Mouse (Mus musculus) liver, adult 2 months (tissue): ENCODE measurements around the gene Olfr360. TPM values are rescaled to one million over a fixed set of nuclear protein-coding genes. Genes with fewer than 3 reads are reported as not detected.
"Not testable (repeated sequence)": the region's sequence is repeated elsewhere in the genome, so short reads cannot be mapped to it uniquely, and the experiment has no call there.

Experiments used
- DNase-seq: peaks from one replicate; pipeline ENCODE4 v3.0.0-alpha.2; 2011; ENCODE audit warnings: low read depth, low spot score; ENCODE audit errors: extremely low read depth
- H3K27ac ChIP-seq: fragments of 200-500 bp; replicated peaks from 2 replicates; pipeline ENCODE4 v1.5.1; 2012; ENCODE audit warnings: low read depth, mild to moderate bottlenecking, control low read depth, inconsistent platforms, low read length; ENCODE audit not compliant: insufficient read depth
- H3K27me3 ChIP-seq: fragments of 200-500 bp; 2 replicates; pipeline ENCODE4 v1.6.1; 2012; ENCODE audit warnings: mild to moderate bottlenecking, moderate library complexity, low read length, inconsistent platforms; ENCODE audit not compliant: control insufficient read depth, insufficient read depth
- H3K36me3 ChIP-seq: fragments of 200-500 bp; 2 replicates; pipeline ENCODE4 v1.6.1; 2012; ENCODE audit warnings: low read length, inconsistent platforms; ENCODE audit not compliant: control insufficient read depth, insufficient read depth
- H3K4me1 ChIP-seq: fragments of 200-500 bp; 2 replicates; pipeline ENCODE4 v1.6.1; 2011; ENCODE audit warnings: low read length; ENCODE audit not compliant: control insufficient read depth, insufficient read depth
- H3K4me3 ChIP-seq: fragments of 200-500 bp; 2 replicates; pipeline ENCODE4 v1.5.1; 2011; ENCODE audit warnings: low read depth, mild to moderate bottlenecking, control low read depth, low read length, moderate library complexity; ENCODE audit not compliant: insufficient read depth
- H3K79me2 ChIP-seq: fragments of 200-500 bp; 2 replicates; pipeline ENCODE4 v1.6.1; 2012; ENCODE audit warnings: inconsistent platforms, mild to moderate bottlenecking, low read length, moderate library complexity; ENCODE audit not compliant: control insufficient read depth, insufficient read depth
- H3K9ac ChIP-seq: fragments of 200-500 bp; 2 replicates; pipeline ENCODE4 v1.6.1; 2012; ENCODE audit warnings: low read depth, mild to moderate bottlenecking, control low read depth, inconsistent platforms, low read length
- CTCF ChIP-seq: fragments of 200-500 bp; IDR thresholded peaks from 2 replicates; pipeline ENCODE4 v1.5.1; 2011; ENCODE audit warnings: low read depth, low read length, control low read depth
- POLR2A ChIP-seq: fragments of 200-500 bp; IDR thresholded peaks from 2 replicates; pipeline ENCODE4 v1.6.1; 2011; ENCODE audit warnings: low read length, control low read depth; ENCODE audit not compliant: insufficient read depth; ENCODE audit errors: extremely low read depth
- WGBS: fragments of 180-500 bp; shearing (Covaris S2); methylation state at CpG from one replicate; pipeline ENCODE4 v1.1.7; 2018; 5-methylcytosine and 5-hydroxymethylcytosine counted together
- polyA plus RNA-seq: library from polyadenylated mRNA; depleted of rRNA; stranded (reverse); fragments of >200 nt; gene quantifications from 2 replicates; pipeline ENCODE4 v1.2.3, GENCODE M21; 2012; rRNA removed
- total RNA-seq: library from RNA; depleted of rRNA; stranded (reverse); fragments of >200 nt; gene quantifications from 2 replicates; pipeline ENCODE4 v1.2.3, GENCODE M21; 2014; rRNA removed

Gene Olfr360
- total RNA-seq, result not detected in 2 replicates
- not detected in 2 replicates for polyA plus RNA-seq

DNA sequence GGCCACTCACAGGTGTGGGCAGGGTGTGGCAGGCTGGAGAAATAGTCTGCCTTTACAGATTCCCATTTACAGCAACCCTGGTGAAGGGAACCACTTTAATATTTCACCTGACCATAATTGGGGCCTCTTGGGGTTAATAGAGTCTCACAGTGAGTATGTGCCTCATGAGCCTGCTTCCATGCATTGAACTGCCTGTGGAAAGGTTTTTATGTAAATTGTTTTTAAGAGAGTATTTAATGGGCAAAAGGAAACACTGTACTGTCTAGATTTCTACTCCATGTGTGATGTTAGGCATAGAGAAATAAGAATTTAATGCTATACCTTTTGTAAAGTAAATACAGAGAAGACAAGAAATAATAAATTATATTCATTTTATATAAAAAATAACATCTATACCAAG is at the start of gene Olfr360:
Gene Olfr360 (plus strand): TSS at position 301 of the 400 bp plus-strand sequence.
- Histone ChIP-seq H3K36me3 (no peaks in the 10 kb centered on the region), H3K27ac (no peak within 1 kb of the TSS), H3K9ac (no peak within 1 kb of the TSS), H3K79me2 (no peaks in the 10 kb centered on the region), H3K4me3 (no peak within 1 kb of the TSS), H3K4me1 (no peaks in the 10 kb centered on the region), H3K27me3 (no peaks in the 10 kb centered on the region)
- TF ChIP-seq POLR2A, result no peak
- no peak for TF ChIP-seq CTCF
- DNase-seq, result no peak

DNA sequence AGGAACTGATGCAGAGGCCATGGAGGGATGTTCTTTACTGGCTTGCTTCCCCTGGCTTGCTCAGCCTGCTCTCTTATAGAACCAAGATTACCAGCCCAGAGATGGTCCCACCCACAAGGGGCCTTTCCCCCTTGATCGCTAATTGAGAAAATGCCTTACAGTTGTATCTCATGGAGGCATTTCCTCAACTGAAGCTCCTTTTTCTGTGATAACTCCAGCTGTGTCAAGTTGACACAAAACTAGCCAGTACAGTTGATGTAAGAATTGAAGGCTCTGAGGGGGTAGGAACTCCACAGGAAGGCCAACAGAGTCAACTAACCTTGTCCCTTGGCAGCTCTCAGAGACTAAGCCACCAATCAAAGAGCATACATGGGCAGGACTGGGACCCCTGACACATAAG is 23.6 kb downstream of the Olfr360 start, which contains the start of gene Olfr361:
Gene Olfr361 (minus strand): TSS at position 101 of the 400 bp plus-strand sequence.
- H3K27me3 ChIP-seq, H3K79me2 ChIP-seq, H3K9ac ChIP-seq, H3K4me1 ChIP-seq, H3K4me3 ChIP-seq, DNase-seq, H3K27ac ChIP-seq, H3K36me3 ChIP-seq: not testable (repeated sequence)
- WGBS, result 60% methylated on average over 1 of the region's 1 CpGs

DNA sequence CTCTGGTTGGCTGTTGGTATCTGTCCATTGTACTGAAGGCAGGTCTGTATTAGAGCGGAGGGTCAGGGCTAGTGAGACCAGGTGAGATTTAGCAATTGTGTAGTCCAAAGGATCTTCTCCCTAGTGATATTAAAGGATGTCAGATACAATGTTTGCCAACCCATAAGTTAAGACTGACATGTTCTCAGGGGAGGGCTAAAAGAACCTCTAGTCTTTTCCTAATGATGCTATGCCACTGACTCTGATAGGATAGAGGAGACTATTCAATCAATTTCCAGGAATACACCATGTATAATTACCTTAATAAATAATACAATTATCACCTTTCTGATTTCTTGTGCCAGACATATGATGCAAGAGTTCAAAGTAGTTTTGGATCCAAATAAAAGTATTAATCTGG is 52.3 kb downstream of the Olfr360 start, which contains the start of gene Olfr362:
Gene Olfr362 (minus strand): TSS at position 101 of the 400 bp plus-strand sequence.
- no peaks in the 10 kb centered on the region for H3K4me1 ChIP-seq
- H3K9ac ChIP-seq, result no peak within 1 kb of the TSS
- WGBS, result 83% methylated on average over 1 of the region's 1 CpGs
- no peaks in the 10 kb centered on the region for H3K36me3 ChIP-seq
- no peak for TF ChIP-seq CTCF
- no peak for TF ChIP-seq POLR2A
- no peaks in the 10 kb centered on the region for H3K79me2 ChIP-seq
- no peak for DNase-seq
- H3K27ac ChIP-seq, result no peak within 1 kb of the TSS
- no peaks in the 10 kb centered on the region for H3K27me3 ChIP-seq
- H3K4me3 ChIP-seq, result no peak within 1 kb of the TSS

Other genes with a start within 250 kb of the Olfr360 start
- not detected in 2 replicates for gene Olfr3, start 248.7 kb upstream of the Olfr360 start, total RNA-seq
- gene Olfr3, start 248.7 kb upstream of the Olfr360 start, polyA plus RNA-seq, result not detected in 2 replicates
- not detected in 2 replicates for gene Olfr350, start 219.4 kb upstream of the Olfr360 start, total RNA-seq
- gene Olfr350, start 219.4 kb upstream of the Olfr360 start, polyA plus RNA-seq, result not detected in 2 replicates
- gene Olfr351, start 203.1 kb upstream of the Olfr360 start, total RNA-seq, result not detected in 2 replicates
- gene Olfr351, start 203.1 kb upstream of the Olfr360 start, polyA plus RNA-seq, result not detected in 2 replicates
- gene Olfr352, start 197.3 kb upstream of the Olfr360 start, total RNA-seq, result not detected in 2 replicates
- gene Olfr352, start 197.3 kb upstream of the Olfr360 start, polyA plus RNA-seq, result not detected in 2 replicates
- not detected in 2 replicates for gene Olfr353, start 172.8 kb upstream of the Olfr360 start, total RNA-seq
- gene Olfr353, start 172.8 kb upstream of the Olfr360 start, polyA plus RNA-seq, result not detected in 2 replicates
- gene Olfr354, start 160.1 kb upstream of the Olfr360 start, total RNA-seq, result not detected in 2 replicates
- not detected in 2 replicates for gene Olfr354, start 160.1 kb upstream of the Olfr360 start, polyA plus RNA-seq
- not detected in 2 replicates for gene Olfr355, start 136.8 kb upstream of the Olfr360 start, total RNA-seq
- not detected in 2 replicates for gene Olfr355, start 136.8 kb upstream of the Olfr360 start, polyA plus RNA-seq
- gene Olfr356, start 128.6 kb upstream of the Olfr360 start, total RNA-seq, result not detected in 2 replicates
- gene Olfr356, start 128.6 kb upstream of the Olfr360 start, polyA plus RNA-seq, result not detected in 2 replicates
- not detected in 2 replicates for gene Olfr357, start 71.9 kb upstream of the Olfr360 start, total RNA-seq
- not detected in 2 replicates for gene Olfr357, start 71.9 kb upstream of the Olfr360 start, polyA plus RNA-seq
- not detected in 2 replicates for gene Olfr358, start 56.4 kb upstream of the Olfr360 start, total RNA-seq
- gene Olfr358, start 56.4 kb upstream of the Olfr360 start, polyA plus RNA-seq, result not detected in 2 replicates
- gene Olfr361, start 23.5 kb downstream of the Olfr360 start, total RNA-seq, result not detected in 2 replicates
- not detected in 2 replicates for gene Olfr361, start 23.5 kb downstream of the Olfr360 start, polyA plus RNA-seq
- gene Olfr362, start 52.2 kb downstream of the Olfr360 start, total RNA-seq, result not detected in 2 replicates
- gene Olfr362, start 52.2 kb downstream of the Olfr360 start, polyA plus RNA-seq, result not detected in 2 replicates
- gene Olfr364-ps1, start 73.6 kb downstream of the Olfr360 start, total RNA-seq, result not detected in 2 replicates
- not detected in 2 replicates for gene Olfr364-ps1, start 73.6 kb downstream of the Olfr360 start, polyA plus RNA-seq
- not detected in 2 replicates for gene Olfr365, start 122.5 kb downstream of the Olfr360 start, total RNA-seq
- not detected in 2 replicates for gene Olfr365, start 122.5 kb downstream of the Olfr360 start, polyA plus RNA-seq
- gene Olfr366, start 145.8 kb downstream of the Olfr360 start, total RNA-seq, result not detected in 2 replicates
- not detected in 2 replicates for gene Olfr366, start 145.8 kb downstream of the Olfr360 start, polyA plus RNA-seq